Mouse (Mus musculus) cerebellum, postnatal 25 days (tissue): ENCODE measurements around the gene Pgap1.

Experiments
- DNase-seq, 2 experiments: peaks; one replicate each; pipeline ENCODE4 v3.0.0; 2021; ENCODE audit warnings: mixed read lengths in 2 of 2

Gene Pgap1

GRCm38 (mm10) chr1:54520062-54520577 is 37.4 kb downstream of the Pgap1 start:
- no peak for DNase-seq

- DNase-seq: peak in 1 of 2 experiments; percentile 14
Observed at GRCm38 (mm10) chr1:54513836-54514235, 43.6 kb downstream of the Pgap1 start.

GRCm38 (mm10) chr1:54498496-54498895 is 59.0 kb downstream of the Pgap1 start:
- DNase-seq: no peak

- DNase-seq: no peak
Observed at GRCm38 (mm10) chr1:54496254-54496653, 61.2 kb downstream of the Pgap1 start.

GRCm38 (mm10) chr1:54493496-54493895 is 64.0 kb downstream of the Pgap1 start:
- DNase-seq: no peak

- no peak for DNase-seq
Observed at GRCm38 (mm10) chr1:54492435-54492841, 65.0 kb downstream of the Pgap1 start.

- DNase-seq: no peak
Observed at GRCm38 (mm10) chr1:54484744-54485420, 72.6 kb downstream of the Pgap1 start.

- no peak for DNase-seq
Observed at GRCm38 (mm10) chr1:54480491-54480890, 77.0 kb downstream of the Pgap1 start.

- DNase-seq: peak in 1 of 2 experiments; percentile 23
Observed at GRCm38 (mm10) chr1:54468662-54469061, 88.8 kb downstream of the Pgap1 start.

GRCm38 (mm10) chr1:54467366-54467765 is 90.1 kb downstream of the Pgap1 start:
- DNase-seq: no peak

- DNase-seq: no peak
Observed at GRCm38 (mm10) chr1:54452116-54452515, 105.4 kb downstream of the Pgap1 start.

GRCm38 (mm10) chr1:54448833-54449232 is 108.7 kb downstream of the Pgap1 start:
- no peak for DNase-seq

GRCm38 (mm10) chr1:54443641-54444040 is 113.8 kb downstream of the Pgap1 start:
- no peak for DNase-seq

GRCm38 (mm10) chr1:54439080-54439476 is 118.4 kb downstream of the Pgap1 start:
- no peak for DNase-seq

GRCm38 (mm10) chr1:54438340-54439079 is 119.0 kb downstream of the Pgap1 start, which contains the start of gene Gtf3c3:
Gene Gtf3c3, minus strand, starts transcription at chr1:54438971.
- DNase-seq: peak; percentile 86 to 90
